Mouse (Mus musculus): ENCODE measurements around the gene Gm17416. TPM values are rescaled to one million over a fixed set of nuclear protein-coding genes. Genes with fewer than 3 reads are reported as not detected.

Gm17416 gene
- polyA plus RNA-seq, 1 experiment: not detected

DNA sequence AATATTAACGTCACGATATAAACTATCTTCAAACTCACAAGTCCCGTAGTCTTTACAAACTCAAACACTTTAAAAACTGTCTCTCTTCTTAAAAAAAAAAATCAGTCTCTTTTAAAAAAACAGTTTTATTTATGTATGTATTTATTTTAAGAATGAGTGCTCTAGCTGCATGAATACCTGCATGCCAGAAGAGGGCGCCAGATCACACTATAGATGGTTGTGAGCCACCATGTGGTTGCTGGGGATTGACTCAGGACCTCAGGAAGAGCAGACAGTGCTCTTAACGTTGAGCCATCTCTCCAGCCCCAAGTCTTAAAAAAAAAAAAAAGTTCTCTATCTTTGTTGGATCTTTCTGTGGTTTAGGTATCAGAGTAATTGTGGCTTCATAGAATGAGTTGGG is 48.2 kb downstream of the Gm17416 start:
- Histone ChIP-seq H3K4me1 (ENCODE audit: control insufficient read depth, insufficient read depth, low read length) (no peaks in the 10 kb centered on the region), H3K4me3 (ENCODE audit: insufficient read depth, low read depth, low read length) (no peak overlapping the region), H3K27ac (ENCODE audit: insufficient read depth, low read depth, low read length) (no peak overlapping the region)
- TF ChIP-seq POLR2A (IDR thresholded peaks at IDR 0.05; ENCODE audit: insufficient read depth, low read depth, low read length): no peak
- TF ChIP-seq CTCF (IDR thresholded peaks at IDR 0.05; ENCODE audit: insufficient read depth, low read depth, low read length): no peak
- 64% methylated on average over 5 of the region's 5 CpGs for WGBS

Other genes starting within 250 kb of the Gm17416 start
- not detected in 2 replicates for gene Rbck1, start 236.7 kb upstream of the Gm17416 start, polyA plus RNA-seq (2012; ENCODE audit: insufficient read depth, insufficient read length, low replicate concordance, missing spikeins)
- not detected in 2 replicates for gene Trib3, start 225.3 kb upstream of the Gm17416 start, polyA plus RNA-seq (2012; ENCODE audit: insufficient read depth, insufficient read length, low replicate concordance, missing spikeins)
- not detected in 2 replicates for gene Nrsn2, start 192.7 kb upstream of the Gm17416 start, polyA plus RNA-seq (2012; ENCODE audit: insufficient read depth, insufficient read length, low replicate concordance, missing spikeins)
- gene Sox12, start 171.3 kb upstream of the Gm17416 start, polyA plus RNA-seq (2012; ENCODE audit: insufficient read depth, insufficient read length, low replicate concordance, missing spikeins): not detected in 2 replicates
- not detected in 2 replicates for gene Zcchc3, start 154.3 kb upstream of the Gm17416 start, polyA plus RNA-seq (2012; ENCODE audit: insufficient read depth, insufficient read length, low replicate concordance, missing spikeins)
- not detected in 2 replicates for gene 6820408C15Rik, start 153.8 kb upstream of the Gm17416 start, polyA plus RNA-seq (2012; ENCODE audit: insufficient read depth, insufficient read length, low replicate concordance, missing spikeins)
- not detected in 2 replicates for gene Defb23, start 104.7 kb upstream of the Gm17416 start, polyA plus RNA-seq (2012; ENCODE audit: insufficient read depth, insufficient read length, low replicate concordance, missing spikeins)
- not detected in 2 replicates for gene Defb20, start 92.3 kb upstream of the Gm17416 start, polyA plus RNA-seq (2012; ENCODE audit: insufficient read depth, insufficient read length, low replicate concordance, missing spikeins)
- not detected in 2 replicates for gene Defb22, start 79.2 kb upstream of the Gm17416 start, polyA plus RNA-seq (2012; ENCODE audit: insufficient read depth, insufficient read length, low replicate concordance, missing spikeins)
- gene Defb26, start 57.6 kb upstream of the Gm17416 start, polyA plus RNA-seq (2012; ENCODE audit: insufficient read depth, insufficient read length, low replicate concordance, missing spikeins): not detected in 2 replicates
- gene Defb28, start 51.1 kb upstream of the Gm17416 start, polyA plus RNA-seq (2012; ENCODE audit: insufficient read depth, insufficient read length, low replicate concordance, missing spikeins): not detected in 2 replicates
- not detected in 2 replicates for gene Defb29, start 29.2 kb upstream of the Gm17416 start, polyA plus RNA-seq (2012; ENCODE audit: insufficient read depth, insufficient read length, low replicate concordance, missing spikeins)
- not detected in 2 replicates for gene Defb21, start 3.4 kb downstream of the Gm17416 start, polyA plus RNA-seq (2012; ENCODE audit: insufficient read depth, insufficient read length, low replicate concordance, missing spikeins)
- not detected in 2 replicates for gene Defb19, start 11.0 kb downstream of the Gm17416 start, polyA plus RNA-seq (2012; ENCODE audit: insufficient read depth, insufficient read length, low replicate concordance, missing spikeins)
- gene Defb45, start 30.1 kb downstream of the Gm17416 start, polyA plus RNA-seq (2012; ENCODE audit: insufficient read depth, insufficient read length, low replicate concordance, missing spikeins): not detected in 2 replicates
- gene Defb36, start 35.0 kb downstream of the Gm17416 start, polyA plus RNA-seq (2012; ENCODE audit: insufficient read depth, insufficient read length, low replicate concordance, missing spikeins): not detected in 2 replicates
- not detected in 2 replicates for gene Defb25, start 53.7 kb downstream of the Gm17416 start, polyA plus RNA-seq (2012; ENCODE audit: insufficient read depth, insufficient read length, low replicate concordance, missing spikeins)
- gene Rem1, start 57.6 kb downstream of the Gm17416 start, polyA plus RNA-seq (2012; ENCODE audit: insufficient read depth, insufficient read length, low replicate concordance, missing spikeins): not detected in 2 replicates
- gene H13, start 100.1 kb downstream of the Gm17416 start, polyA plus RNA-seq (2012; ENCODE audit: insufficient read depth, insufficient read length, low replicate concordance, missing spikeins): not detected in 2 replicates
- gene Mcts2, start 117.7 kb downstream of the Gm17416 start, polyA plus RNA-seq (2012; ENCODE audit: insufficient read depth, insufficient read length, low replicate concordance, missing spikeins): not detected in 2 replicates
- not detected in 2 replicates for gene Id1, start 166.9 kb downstream of the Gm17416 start, polyA plus RNA-seq (2012; ENCODE audit: insufficient read depth, insufficient read length, low replicate concordance, missing spikeins)
- not detected in 2 replicates for gene Cox4i2, start 184.8 kb downstream of the Gm17416 start, polyA plus RNA-seq (2012; ENCODE audit: insufficient read depth, insufficient read length, low replicate concordance, missing spikeins)